Mouse (Mus musculus) bone marrow, adult 2 months (tissue): ENCODE results near the gene Acox1.

Experiments used
- CTCF ChIP-seq: fragments of 200-500 bp; IDR thresholded peaks from 2 replicates; pipeline ENCODE4 v1.5.1; 2011; ENCODE audit warnings: low read length, control low read depth; ENCODE audit not compliant: control insufficient read depth, insufficient read depth
- POLR2A ChIP-seq: fragments of 200-500 bp; IDR thresholded peaks from 2 replicates; pipeline ENCODE4 v1.6.1; 2011; ENCODE audit warnings: low read depth, mild to moderate bottlenecking, control low read depth, low read length, borderline replicate concordance; ENCODE audit not compliant: control insufficient read depth

DNA sequence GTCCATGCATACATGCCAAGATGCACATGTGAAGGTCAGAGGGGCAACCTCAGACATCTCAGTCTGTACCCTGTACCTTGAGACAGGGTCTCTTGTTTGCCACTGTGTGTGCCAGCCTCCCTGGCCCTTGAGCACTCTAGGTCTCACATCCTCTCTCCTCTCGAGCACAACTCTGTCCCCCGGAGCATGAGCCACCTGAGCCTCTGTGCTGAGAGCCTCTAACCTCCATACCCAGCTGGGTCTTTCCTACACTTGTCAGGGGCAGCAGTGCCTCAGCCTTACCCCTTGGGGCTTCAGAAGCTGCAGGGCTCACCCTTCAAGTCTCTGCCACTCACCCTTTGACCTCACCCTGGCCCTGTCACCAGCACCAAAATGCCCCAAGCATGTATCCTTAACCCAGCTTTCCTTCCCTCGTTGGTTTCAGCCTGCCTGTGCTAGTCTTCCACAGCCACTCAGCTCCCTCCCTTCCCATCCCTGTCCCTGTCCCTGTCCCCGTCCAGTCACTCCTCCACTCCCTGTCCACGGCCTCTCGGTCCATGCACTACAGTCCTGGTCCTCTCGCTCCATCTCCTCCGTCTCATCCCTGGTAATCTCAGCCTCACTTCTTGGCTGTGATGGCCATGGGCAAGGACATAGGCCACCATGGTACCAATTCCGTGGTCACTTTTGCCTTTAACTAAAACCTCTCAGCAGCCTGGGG, 69.6 kb downstream of the Acox1 start:
- TF ChIP-seq POLR2A (no peak), CTCF (no peak)
